Mouse (Mus musculus): ENCODE data around the gene Eid3. TPM values are rescaled to one million over a fixed set of nuclear protein-coding genes. Genes with fewer than 3 reads are reported as not detected.

Gene Eid3
- total and polyA plus RNA-seq, 3 experiments = 1.4 to 3.5 (median 1.5) TPM

DNA sequence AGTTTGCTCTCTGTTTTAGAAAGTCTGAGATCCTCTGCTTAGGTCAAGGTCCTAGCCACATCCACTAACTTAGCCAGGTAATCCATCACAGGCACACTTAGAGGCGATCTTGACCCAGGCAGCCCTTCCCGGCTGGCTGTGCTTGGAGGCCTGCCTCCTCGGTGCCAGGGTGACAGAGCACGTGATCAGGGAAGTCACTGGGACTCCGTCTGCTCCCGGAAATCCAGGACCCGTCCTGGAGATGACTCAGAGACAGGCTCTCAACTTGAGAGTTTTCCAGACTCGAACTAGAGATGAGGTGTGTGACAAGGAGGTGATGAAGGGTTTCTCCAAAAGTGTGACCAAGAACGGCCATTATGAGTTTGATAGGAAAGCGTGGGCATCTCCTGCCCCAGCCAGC is 41.9 kb upstream of the Eid3 start:
- dilution Hi-C loops (cut with MboI; ENCODE audit: extremely low pct_ligation_motif_present, extremely low pct_unique_long_range_greater_than_20kb, low sequenced_read_pairs) = no loop called here

DNA sequence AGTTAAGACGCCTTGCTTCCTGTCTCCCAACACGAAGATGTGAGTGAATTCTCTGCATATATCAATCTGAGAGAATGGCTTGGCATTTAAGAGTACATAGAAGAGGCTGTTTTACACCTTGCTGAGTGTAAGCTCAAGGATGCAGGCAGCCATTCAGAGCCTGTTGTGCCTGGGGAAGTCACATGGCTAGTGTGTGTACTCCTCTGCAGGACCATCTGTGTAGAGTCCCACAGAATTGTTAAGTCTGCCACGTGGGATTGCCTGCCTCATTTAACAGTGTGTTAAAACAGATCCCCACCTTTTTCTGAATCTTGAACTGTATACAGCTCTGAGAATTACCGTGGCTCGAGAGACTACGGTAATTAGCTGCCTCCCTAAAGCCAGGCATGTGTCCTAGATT is 39.9 kb upstream of the Eid3 start:
- no peak overlapping the region for H3K9ac ChIP-seq (ENCODE audit: insufficient read depth, low read depth)
- in situ Hi-C loops (cut with MboI; ENCODE audit: low pct_ligation_motif_present, low pct_unique_long_range_greater_than_20kb, low sequenced_read_pairs) = no loop called here
- H3K4me3 ChIP-seq (replicated peaks in 1 of 3; ENCODE audit: low read depth in 2 of 3, low read length in 2 of 3, poor library complexity in 1 of 3) = no peak overlapping the region

More for the DNA sequence above, 41.9 kb upstream of the Eid3 start:
- Histone ChIP-seq H3K4me3 (replicated peaks in 1 of 3; ENCODE audit: low read depth in 2 of 3, low read length in 2 of 3, poor library complexity in 1 of 3) (no peak overlapping the region), H3K9me3 (replicated peaks; ENCODE audit: low read length) (no peaks in the 10 kb centered on the region), H3K27ac (ENCODE audit: insufficient read depth, low read depth) (no peak overlapping the region), H3K9ac (ENCODE audit: insufficient read depth, low read depth) (no peak overlapping the region), H3K27me3 (replicated peaks) (no peaks in the 10 kb centered on the region), H3K4me1 (ENCODE audit: control insufficient read depth in 1 of 2, insufficient read depth in 2 of 2) (peaks cover 0 to 12% of the 10 kb centered on the region in 2 experiments; a peak in 2 of 4 replicates), H3K4me2 (ENCODE audit: insufficient read depth, low read depth, poor library complexity, severe bottlenecking) (no peak overlapping the region), H3K79me2 (replicated peaks; ENCODE audit: control insufficient read depth, extremely low read depth, insufficient read depth, poor library complexity, severe bottlenecking) (no peaks in the 10 kb centered on the region), H3K36me3 (replicated peaks in 1 of 2; ENCODE audit: control insufficient read depth in 1 of 2, insufficient read depth in 1 of 2, low read length in 1 of 2) (no peaks in the 10 kb centered on the region)
- no peak for TF ChIP-seq RCOR1 (conservative IDR thresholded peaks at IDR 0.05; ENCODE audit: low read depth, low read length)
- no peak for TF ChIP-seq ZNF384 (IDR thresholded peaks at IDR 0.05; ENCODE audit: low read depth, low read length)
- in situ Hi-C loops (cut with MboI; ENCODE audit: low pct_ligation_motif_present, low pct_unique_long_range_greater_than_20kb, low sequenced_read_pairs) = no loop called here
- no peak for DNase-seq (ENCODE audit: extremely low read depth)

DNA sequence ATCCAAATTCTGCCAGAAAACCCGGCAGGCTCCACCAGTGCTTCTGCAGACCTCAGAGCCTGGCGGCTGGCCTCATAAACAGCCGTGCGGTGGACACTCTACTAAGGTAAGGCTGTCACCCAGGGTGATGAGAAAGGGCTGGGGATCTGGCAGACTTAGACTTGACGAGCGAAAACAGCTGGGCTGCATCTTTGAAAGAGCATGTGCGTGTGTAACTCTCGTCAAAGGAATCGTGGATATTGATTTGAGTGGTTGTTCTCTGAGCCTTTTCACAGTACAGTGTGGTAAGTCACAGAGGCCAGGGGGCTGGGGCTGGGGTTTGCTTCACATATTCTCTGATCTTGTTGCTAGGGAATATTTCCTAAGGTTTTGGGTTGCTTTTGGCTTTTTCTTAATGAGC is 32.5 kb upstream of the Eid3 start, which contains the start of gene Txnrd1:
Gene Txnrd1 (plus strand): TSS at position 26 of the 400 bp plus-strand sequence.
- dilution Hi-C loops (cut with MboI; ENCODE audit: extremely low pct_ligation_motif_present, extremely low pct_unique_long_range_greater_than_20kb, low sequenced_read_pairs) (no loop called here), in situ Hi-C loops (cut with MboI; ENCODE audit: low pct_ligation_motif_present, low pct_unique_long_range_greater_than_20kb, low sequenced_read_pairs) (no loop called here)
- Histone ChIP-seq H3K27me3 (replicated peaks) (no peaks in the 10 kb centered on the region), H3K4me2 (ENCODE audit: insufficient read depth, low read depth, poor library complexity, severe bottlenecking) (no peak within 1 kb of the TSS), H3K27ac (ENCODE audit: insufficient read depth, low read depth) (no peak within 1 kb of the TSS), H3K9me3 (replicated peaks; ENCODE audit: low read length) (no peaks in the 10 kb centered on the region), H3K79me2 (replicated peaks; ENCODE audit: control insufficient read depth, extremely low read depth, insufficient read depth, poor library complexity, severe bottlenecking) (no peaks in the 10 kb centered on the region), H3K36me3 (replicated peaks in 1 of 2; ENCODE audit: control insufficient read depth in 1 of 2, insufficient read depth in 1 of 2, low read length in 1 of 2) (no peaks in the 10 kb centered on the region), H3K4me3 (replicated peaks in 1 of 3; ENCODE audit: low read depth in 2 of 3, low read length in 2 of 3, poor library complexity in 1 of 3) (no peak within 1 kb of the TSS), H3K4me1 (ENCODE audit: control insufficient read depth in 1 of 2, insufficient read depth in 2 of 2) (peaks cover 13 to 26% of the 10 kb centered on the region in 2 experiments), H3K9ac (ENCODE audit: insufficient read depth, low read depth) (no peak within 1 kb of the TSS)
- no peak for TF ChIP-seq ZNF384 (IDR thresholded peaks at IDR 0.05; ENCODE audit: low read depth, low read length)
- TF ChIP-seq UBTF (IDR thresholded peaks at IDR 0.05; ENCODE audit: low read depth, low read length) = no peak
- TF ChIP-seq PAX5 (IDR thresholded peaks at IDR 0.05; ENCODE audit: low read length) = no peak
- DNase-seq (ENCODE audit: extremely low read depth) = no peak

More for the DNA sequence above, 39.9 kb upstream of the Eid3 start:
- dilution Hi-C loops (cut with MboI; ENCODE audit: extremely low pct_ligation_motif_present, extremely low pct_unique_long_range_greater_than_20kb, low sequenced_read_pairs) = no loop called here
- no peak for DNase-seq (ENCODE audit: extremely low read depth)
- Histone ChIP-seq H3K4me1 (ENCODE audit: control insufficient read depth in 1 of 2, insufficient read depth in 2 of 2) (peaks cover 0 to 12% of the 10 kb centered on the region in 2 experiments; a peak in 2 of 4 replicates), H3K36me3 (replicated peaks in 1 of 2; ENCODE audit: control insufficient read depth in 1 of 2, insufficient read depth in 1 of 2, low read length in 1 of 2) (no peaks in the 10 kb centered on the region), H3K27me3 (replicated peaks) (no peaks in the 10 kb centered on the region), H3K9me3 (replicated peaks; ENCODE audit: low read length) (no peaks in the 10 kb centered on the region), H3K79me2 (replicated peaks; ENCODE audit: control insufficient read depth, extremely low read depth, insufficient read depth, poor library complexity, severe bottlenecking) (no peaks in the 10 kb centered on the region), H3K4me2 (ENCODE audit: insufficient read depth, low read depth, poor library complexity, severe bottlenecking) (no peak overlapping the region), H3K27ac (ENCODE audit: insufficient read depth, low read depth) (no peak overlapping the region)
- no peak for TF ChIP-seq JUND (conservative IDR thresholded peaks at IDR 0.05; ENCODE audit: low read depth, low read length)
- no peak for TF ChIP-seq TBP (conservative IDR thresholded peaks at IDR 0.05; ENCODE audit: low read depth, low read length)

DNA sequence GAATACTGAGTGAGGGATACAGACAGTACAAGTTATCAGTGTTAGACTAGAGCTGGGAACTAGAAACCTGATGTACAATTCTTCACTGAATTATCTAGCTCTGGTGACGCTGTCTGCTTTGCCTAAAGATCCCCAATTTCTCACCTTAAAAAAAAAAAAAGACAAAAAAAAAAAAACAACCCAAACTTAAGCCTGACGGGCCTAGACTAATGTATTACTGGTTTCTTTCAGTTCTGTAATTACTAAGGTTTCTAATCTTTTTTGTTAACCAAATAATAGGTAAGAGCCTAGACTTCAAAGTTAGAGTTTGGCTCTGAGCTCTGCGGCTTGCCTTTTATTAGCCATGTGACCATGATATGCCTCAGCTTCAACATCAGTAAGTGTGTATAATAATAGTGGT is 30.5 kb upstream of the Eid3 start:
- dilution Hi-C loops (cut with MboI; ENCODE audit: extremely low pct_ligation_motif_present, extremely low pct_unique_long_range_greater_than_20kb, low sequenced_read_pairs) = no loop called here
- Histone ChIP-seq H3K4me2 (ENCODE audit: insufficient read depth, low read depth, poor library complexity, severe bottlenecking) (no peak overlapping the region), H3K4me1 (ENCODE audit: control insufficient read depth in 1 of 2, insufficient read depth in 2 of 2) (peaks cover 13 to 25% of the 10 kb centered on the region in 2 experiments)
- TF ChIP-seq MXI1 (IDR thresholded peaks at IDR 0.05; ENCODE audit: low read depth, low read length) (no peak), ELF1 (IDR thresholded peaks at IDR 0.05; ENCODE audit: low read depth, low read length) (no peak), USF2 (conservative IDR thresholded peaks at IDR 0.05; ENCODE audit: low read depth, low read length) (0 out of 2 replicates have a peak, but pooled peaks have one; percentile 11), MYC (IDR thresholded peaks at IDR 0.05; ENCODE audit: low read depth, low read length) (no peak), HCFC1 (IDR thresholded peaks at IDR 0.05; ENCODE audit: low read depth, low read length) (no peak), ZMIZ1 (IDR thresholded peaks at IDR 0.05; ENCODE audit: low read depth, low read length) (no peak), RAD21 (IDR thresholded peaks at IDR 0.05; ENCODE audit: low read depth, low read length) (no peak), SMC3 (IDR thresholded peaks at IDR 0.05; ENCODE audit: low read depth, low read length) (no peak), MAZ (IDR thresholded peaks at IDR 0.05; ENCODE audit: low read depth, low read length) (no peak), USF1 (IDR thresholded peaks at IDR 0.05; ENCODE audit: low read depth, low read length) (no peak), TBP (conservative IDR thresholded peaks at IDR 0.05; ENCODE audit: low read depth, low read length) (no peak), ZNF384 (IDR thresholded peaks at IDR 0.05; ENCODE audit: low read depth, low read length) (peak; percentile 97), GABPA (IDR thresholded peaks at IDR 0.05; ENCODE audit: insufficient replicate concordance, low read depth, low read length) (no peak), RCOR1 (conservative IDR thresholded peaks at IDR 0.05; ENCODE audit: low read depth, low read length) (no peak), CHD1 (IDR thresholded peaks at IDR 0.05; ENCODE audit: low read depth, low read length) (no peak), JUND (conservative IDR thresholded peaks at IDR 0.05; ENCODE audit: low read depth, low read length) (peak; percentile 67; the same call in 1 of the 2 replicates)

More for the DNA sequence above, 30.5 kb upstream of the Eid3 start:
- in situ Hi-C loops (cut with MboI; ENCODE audit: low pct_ligation_motif_present, low pct_unique_long_range_greater_than_20kb, low sequenced_read_pairs) = no loop called here
- peak overlapping the region in 1 of 3 experiments; percentile 40 for H3K4me3 ChIP-seq (replicated peaks in 1 of 3; ENCODE audit: low read depth in 2 of 3, low read length in 2 of 3, poor library complexity in 1 of 3)
- no peaks in the 10 kb centered on the region for H3K9me3 ChIP-seq (replicated peaks; ENCODE audit: low read length)
- H3K79me2 ChIP-seq (replicated peaks; ENCODE audit: control insufficient read depth, extremely low read depth, insufficient read depth, poor library complexity, severe bottlenecking) = no peaks in the 10 kb centered on the region
- no peaks in the 10 kb centered on the region for H3K27me3 ChIP-seq (replicated peaks)
- H3K27ac ChIP-seq (ENCODE audit: insufficient read depth, low read depth) = no peak overlapping the region
- H3K9ac ChIP-seq (ENCODE audit: insufficient read depth, low read depth) = no peak overlapping the region
- no peaks in the 10 kb centered on the region for H3K36me3 ChIP-seq (replicated peaks in 1 of 2; ENCODE audit: control insufficient read depth in 1 of 2, insufficient read depth in 1 of 2, low read length in 1 of 2)
- DNase-seq (ENCODE audit: extremely low read depth) = peak; percentile 24
